Mouse (Mus musculus): ENCODE data around the gene Rps25. TPM values are rescaled to one million over a fixed set of nuclear protein-coding genes. Genes with fewer than 3 reads are reported as not detected.
"Not testable (repeated sequence)": the region's sequence is repeated elsewhere in the genome, so short reads cannot be mapped to it uniquely, and the experiment has no call there.

Gene Rps25
- polyA plus RNA-seq, 1 experiment from 2014 or later: 1,598 TPM

DNA sequence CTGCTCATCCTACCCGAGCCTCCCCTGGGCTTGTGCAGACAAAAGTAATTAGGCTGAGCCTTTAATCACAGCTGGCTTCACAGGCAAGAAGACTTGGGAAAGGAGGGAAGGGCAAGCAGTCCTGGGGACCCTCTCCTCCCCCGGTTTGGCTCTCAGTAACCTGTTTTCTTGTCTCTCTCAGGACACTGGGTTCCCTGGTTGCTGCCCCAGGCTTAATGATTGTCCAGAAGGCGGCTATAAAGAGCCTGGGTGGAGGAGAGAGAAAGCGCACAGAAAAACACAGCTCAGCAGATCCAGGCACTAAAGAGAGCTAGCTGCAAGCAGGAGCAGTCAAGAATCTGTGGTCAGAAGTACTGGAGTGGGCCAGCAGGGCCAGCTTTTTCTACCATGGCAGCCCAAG lies 8.9 kb upstream of the Rps25 start:
- H3K4me1 ChIP-seq (ENCODE audit: control insufficient read depth, insufficient read depth, low read length): peaks cover 12% of the 10 kb centered on the region; the same call in 1 of the 2 replicates
- no peak for ATAC-seq (ENCODE audit: insufficient read depth, low FRiP score)
- no peaks in the 10 kb centered on the region for H3K9me3 ChIP-seq (replicated peaks; ENCODE audit: control insufficient read depth, low read length)
- H3K9ac ChIP-seq (ENCODE audit: low read length): peak overlapping the region; percentile 89
- H3K4me2 ChIP-seq (ENCODE audit: low read depth, low read length): peak overlapping the region; percentile 85
- peak overlapping the region; percentile 86 for H3K4me3 ChIP-seq (replicated peaks; ENCODE audit: low read length)
- H3K27ac ChIP-seq (ENCODE audit: low read length): peak overlapping the region; percentile 72
- no peaks in the 10 kb centered on the region for H3K27me3 ChIP-seq (ENCODE audit: control insufficient read depth, insufficient read depth, low read length)
- H3K36me3 ChIP-seq (ENCODE audit: control insufficient read depth, insufficient read depth, low read length): peaks cover 19% of the 10 kb centered on the region
- 16% methylated on average over 4 of the region's 4 CpGs for WGBS

DNA sequence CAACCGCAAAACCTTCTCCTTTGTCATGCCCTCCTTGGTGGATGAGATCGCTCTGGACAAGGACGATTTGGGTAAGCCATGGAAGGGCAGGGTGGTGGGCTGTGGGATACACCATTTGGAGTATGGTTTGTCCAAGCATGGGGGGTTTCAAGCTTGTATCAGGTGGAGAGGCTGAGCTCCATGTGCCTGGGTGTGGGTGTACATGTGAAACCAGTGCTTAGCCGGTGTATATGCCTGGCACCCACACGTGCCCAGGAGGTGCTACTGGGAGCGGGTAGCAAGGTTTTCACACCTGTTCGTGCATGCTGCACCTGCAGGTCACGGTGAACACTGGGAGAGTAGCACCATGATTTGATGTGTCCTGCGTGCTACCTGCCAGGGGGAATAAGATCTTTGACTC lies 8.4 kb upstream of the Rps25 start:
- H3K4me2 ChIP-seq (ENCODE audit: low read depth, low read length): peak overlapping the region; percentile 85
- H3K27ac ChIP-seq (ENCODE audit: low read length): peak overlapping the region; percentile 72; the same call in 1 of the 2 replicates
- H3K4me3 ChIP-seq (replicated peaks; ENCODE audit: low read length): peak overlapping the region; percentile 10; the same call in 1 of the 2 replicates
- peaks cover 12% of the 10 kb centered on the region; the same call in 1 of the 2 replicates for H3K4me1 ChIP-seq (ENCODE audit: control insufficient read depth, insufficient read depth, low read length)
- no peaks in the 10 kb centered on the region for H3K9me3 ChIP-seq (replicated peaks; ENCODE audit: control insufficient read depth, low read length)
- peaks cover 19% of the 10 kb centered on the region for H3K36me3 ChIP-seq (ENCODE audit: control insufficient read depth, insufficient read depth, low read length)
- 79% methylated on average over 9 of the region's 9 CpGs for WGBS
- ATAC-seq (ENCODE audit: insufficient read depth, low FRiP score): no peak
- no peaks in the 10 kb centered on the region for H3K27me3 ChIP-seq (ENCODE audit: control insufficient read depth, insufficient read depth, low read length)
- peak overlapping the region; percentile 89 for H3K9ac ChIP-seq (ENCODE audit: low read length)

DNA sequence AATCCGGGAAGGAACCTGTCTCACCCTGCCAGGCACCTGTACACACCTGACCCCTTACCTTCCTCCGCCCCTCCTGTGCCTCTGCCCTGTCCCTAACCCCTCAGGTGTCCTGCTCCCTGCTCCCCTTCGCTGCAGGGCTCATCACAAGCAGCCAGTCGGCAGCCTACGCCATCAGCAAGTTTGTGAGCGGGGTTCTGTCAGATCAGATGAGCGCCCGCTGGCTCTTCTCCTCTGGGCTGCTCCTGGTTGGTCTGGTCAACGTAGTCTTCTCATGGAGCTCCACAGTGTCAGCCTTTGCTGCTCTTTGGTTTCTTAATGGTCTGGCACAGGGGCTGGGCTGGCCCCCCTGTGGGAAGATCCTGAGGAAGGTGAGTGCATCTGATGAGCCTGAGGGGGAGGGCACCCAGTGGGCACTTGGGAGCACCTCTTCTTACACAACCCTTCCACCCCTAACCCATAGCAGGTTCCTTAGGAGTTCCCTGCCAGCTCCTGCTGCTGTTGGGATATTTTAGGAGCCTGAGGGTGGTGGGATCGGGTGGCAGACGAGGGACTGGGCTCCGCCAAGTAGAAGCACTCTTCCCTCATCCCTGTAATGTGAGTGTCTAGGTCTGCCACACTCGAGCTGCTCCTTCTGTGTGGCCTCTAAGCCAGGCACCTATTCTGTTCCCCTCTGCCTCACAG lies 7.7 kb upstream of the Rps25 start:
- Histone ChIP-seq H3K4me3 (replicated peaks; ENCODE audit: low read length) (no peak overlapping the region), H3K4me2 (ENCODE audit: low read depth, low read length) (no peak overlapping the region)
- 82% methylated on average over 13 of the region's 13 CpGs for WGBS

DNA sequence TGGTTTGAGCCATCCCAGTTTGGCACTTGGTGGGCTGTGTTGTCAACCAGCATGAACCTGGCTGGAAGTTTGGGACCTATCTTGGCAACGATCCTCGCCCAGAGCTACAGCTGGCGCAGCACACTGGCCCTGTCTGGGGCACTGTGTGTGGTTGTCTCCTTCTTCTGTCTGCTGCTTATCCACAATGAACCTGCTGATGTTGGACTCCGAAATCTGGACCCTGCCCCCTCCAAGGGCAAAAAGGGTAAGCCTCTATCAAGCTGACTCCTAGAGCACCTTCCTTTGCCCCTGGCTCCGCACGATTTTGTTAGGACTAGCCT lies 7.2 kb upstream of the Rps25 start:
- Histone ChIP-seq H3K9me3 (replicated peaks; ENCODE audit: control insufficient read depth, low read length) (no peaks in the 10 kb centered on the region), H3K27ac (ENCODE audit: low read length) (no peak overlapping the region), H3K4me1 (ENCODE audit: control insufficient read depth, insufficient read depth, low read length) (peaks cover 12% of the 10 kb centered on the region; the same call in 1 of the 2 replicates), H3K4me3 (replicated peaks; ENCODE audit: low read length) (no peak overlapping the region), H3K4me2 (ENCODE audit: low read depth, low read length) (no peak overlapping the region), H3K27me3 (ENCODE audit: control insufficient read depth, insufficient read depth, low read length) (no peaks in the 10 kb centered on the region), H3K9ac (ENCODE audit: low read length) (no peak overlapping the region), H3K36me3 (ENCODE audit: control insufficient read depth, insufficient read depth, low read length) (peaks cover 19% of the 10 kb centered on the region)
- WGBS: 83% methylated on average over 6 of the region's 6 CpGs
- no peak for ATAC-seq (ENCODE audit: insufficient read depth, low FRiP score)

More for the DNA sequence above, 7.7 kb upstream of the Rps25 start:
- Histone ChIP-seq H3K9me3 (replicated peaks; ENCODE audit: control insufficient read depth, low read length) (no peaks in the 10 kb centered on the region), H3K9ac (ENCODE audit: low read length) (0 out of 2 replicates have a peak overlapping the region, but pooled peaks have one; percentile 2), H3K27me3 (ENCODE audit: control insufficient read depth, insufficient read depth, low read length) (no peaks in the 10 kb centered on the region), H3K36me3 (ENCODE audit: control insufficient read depth, insufficient read depth, low read length) (peaks cover 19% of the 10 kb centered on the region), H3K4me1 (ENCODE audit: control insufficient read depth, insufficient read depth, low read length) (peaks cover 12% of the 10 kb centered on the region; the same call in 1 of the 2 replicates), H3K27ac (ENCODE audit: low read length) (no peak overlapping the region)
- no peak for ATAC-seq (ENCODE audit: insufficient read depth, low FRiP score)

DNA sequence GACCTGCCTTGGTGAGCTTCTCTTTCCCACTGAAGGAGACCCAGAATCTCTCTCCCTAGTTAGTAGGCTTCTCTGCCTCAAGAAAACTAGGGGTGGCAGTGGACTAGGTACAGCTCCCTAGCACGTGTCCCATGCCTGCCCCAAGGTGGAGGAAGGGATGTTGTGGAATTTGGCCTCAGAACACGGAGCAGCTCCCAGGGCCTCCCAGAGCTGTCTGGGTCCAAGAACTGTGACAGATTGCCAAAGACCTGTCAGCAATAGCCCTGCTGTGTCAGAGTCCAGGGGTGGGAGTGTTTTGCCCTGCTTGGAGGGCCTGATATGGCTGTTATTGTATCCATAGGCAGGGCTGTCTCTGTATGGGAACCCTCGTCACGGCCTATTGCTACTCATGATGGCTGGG lies 5.9 kb upstream of the Rps25 start:
- no peak for ATAC-seq (ENCODE audit: insufficient read depth, low FRiP score)
- no peaks in the 10 kb centered on the region for H3K9me3 ChIP-seq (replicated peaks; ENCODE audit: control insufficient read depth, low read length)
- H3K4me3 ChIP-seq (replicated peaks; ENCODE audit: low read length): no peak overlapping the region
- H3K4me2 ChIP-seq (ENCODE audit: low read depth, low read length): no peak overlapping the region
- H3K4me1 ChIP-seq (ENCODE audit: control insufficient read depth, insufficient read depth, low read length): peaks cover 12% of the 10 kb centered on the region
- H3K27ac ChIP-seq (ENCODE audit: low read length): no peak overlapping the region
- 74% methylated on average over 4 of the region's 4 CpGs for WGBS
- no peaks in the 10 kb centered on the region for H3K27me3 ChIP-seq (ENCODE audit: control insufficient read depth, insufficient read depth, low read length)
- H3K36me3 ChIP-seq (ENCODE audit: control insufficient read depth, insufficient read depth, low read length): peaks cover 19% of the 10 kb centered on the region
- no peak overlapping the region for H3K9ac ChIP-seq (ENCODE audit: low read length)

DNA sequence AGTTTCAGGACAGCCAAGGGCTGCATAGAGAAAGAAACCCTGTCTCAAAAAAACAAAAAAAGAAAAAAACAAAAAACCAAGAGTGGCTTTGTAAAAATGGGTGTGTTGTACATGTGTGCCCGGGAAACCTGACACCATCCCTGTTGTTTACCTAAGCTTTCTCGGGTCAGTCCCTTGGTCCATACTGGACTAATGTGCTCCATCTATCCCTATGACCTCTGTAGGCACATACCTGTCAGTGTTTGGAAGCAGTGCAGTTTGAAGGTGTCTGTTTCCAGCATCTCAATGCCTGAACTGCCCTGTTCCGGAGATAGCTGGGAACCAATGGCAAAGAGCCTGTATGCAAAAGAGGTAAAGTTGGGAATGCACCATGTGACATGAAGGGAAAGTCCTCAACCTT lies 1.9 kb upstream of the Rps25 start:
- no peak overlapping the region for H3K4me2 ChIP-seq (ENCODE audit: low read depth, low read length)
- no peaks in the 10 kb centered on the region for H3K9me3 ChIP-seq (replicated peaks; ENCODE audit: control insufficient read depth, low read length)
- peaks cover 4% of the 10 kb centered on the region; the same call in 1 of the 2 replicates for H3K4me1 ChIP-seq (ENCODE audit: control insufficient read depth, insufficient read depth, low read length)
- no peaks in the 10 kb centered on the region for H3K27me3 ChIP-seq (ENCODE audit: control insufficient read depth, insufficient read depth, low read length)
- no peak for ATAC-seq (ENCODE audit: insufficient read depth, low FRiP score)
- no peak overlapping the region for H3K27ac ChIP-seq (ENCODE audit: low read length)
- peaks cover 22% of the 10 kb centered on the region for H3K36me3 ChIP-seq (ENCODE audit: control insufficient read depth, insufficient read depth, low read length)
- WGBS: 57% methylated on average over 3 of the region's 3 CpGs
- H3K4me3 ChIP-seq (replicated peaks; ENCODE audit: low read length): no peak overlapping the region
- no peak overlapping the region for H3K9ac ChIP-seq (ENCODE audit: low read length)

DNA sequence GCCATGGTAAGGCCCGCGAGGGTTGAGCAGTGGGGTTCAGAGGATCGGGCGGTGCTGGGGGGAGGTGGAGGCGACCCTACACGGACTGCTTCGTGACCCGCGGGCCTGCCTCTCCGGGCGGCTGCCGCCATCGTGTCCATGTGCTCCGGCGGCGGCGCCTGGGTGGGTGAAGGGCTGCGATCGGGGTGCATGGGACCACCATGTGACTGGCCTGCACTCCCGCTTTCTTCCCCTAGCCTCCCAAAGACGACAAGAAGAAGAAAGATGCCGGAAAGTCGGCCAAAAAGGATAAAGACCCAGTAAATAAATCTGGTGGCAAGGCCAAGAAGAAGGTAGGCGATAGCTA lies 786 bp downstream of the Rps25 start:
- Histone ChIP-seq H3K27me3 (ENCODE audit: control insufficient read depth, insufficient read depth, low read length) (no peaks in the 10 kb centered on the region), H3K4me1 (ENCODE audit: control insufficient read depth, insufficient read depth, low read length) (peaks cover 4% of the 10 kb centered on the region; the same call in 1 of the 2 replicates), H3K27ac (ENCODE audit: low read length) (peak overlapping the region; percentile 97), H3K4me3 (replicated peaks; ENCODE audit: low read length) (peak overlapping the region; percentile 84), H3K9ac (ENCODE audit: low read length) (peak overlapping the region; percentile 93), H3K36me3 (ENCODE audit: control insufficient read depth, insufficient read depth, low read length) (peaks cover 25% of the 10 kb centered on the region), H3K9me3 (replicated peaks; ENCODE audit: control insufficient read depth, low read length) (no peaks in the 10 kb centered on the region), H3K4me2 (ENCODE audit: low read depth, low read length) (peak overlapping the region; percentile 72)
- WGBS: under 1% methylated on average over 24 of the region's 24 CpGs
- no peak; the same call in 1 of the 2 replicates for ATAC-seq (ENCODE audit: insufficient read depth, low FRiP score)

DNA sequence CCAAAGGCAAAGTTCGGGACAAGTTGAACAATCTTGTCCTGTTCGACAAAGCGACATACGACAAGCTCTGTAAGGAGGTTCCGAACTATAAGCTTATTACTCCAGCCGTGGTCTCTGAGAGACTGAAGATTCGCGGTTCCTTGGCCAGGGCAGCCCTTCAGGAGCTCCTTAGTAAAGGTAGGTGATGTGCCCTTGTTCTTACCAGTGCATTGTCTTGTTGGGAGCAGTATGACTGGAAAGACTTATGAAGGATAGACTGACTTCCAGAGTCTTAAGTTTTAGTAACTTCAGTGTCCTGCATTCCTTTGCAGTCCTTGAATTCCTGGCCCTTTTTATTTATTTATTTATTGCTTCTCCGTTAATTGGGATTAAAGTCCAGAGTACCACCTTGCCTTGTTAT lies 1.8 kb downstream of the Rps25 start:
- Histone ChIP-seq H3K4me2 (ENCODE audit: low read depth, low read length) (peak overlapping the region; percentile 72), H3K9ac (ENCODE audit: low read length) (peak overlapping the region; percentile 93), H3K4me3 (replicated peaks; ENCODE audit: low read length) (peak overlapping the region; percentile 84), H3K36me3 (ENCODE audit: control insufficient read depth, insufficient read depth, low read length) (peaks cover 30% of the 10 kb centered on the region)
- not testable (repeated sequence) for H3K27me3 ChIP-seq (ENCODE audit: control insufficient read depth, insufficient read depth, low read length); ATAC-seq (ENCODE audit: insufficient read depth, low FRiP score); H3K4me1 ChIP-seq (ENCODE audit: control insufficient read depth, insufficient read depth, low read length); H3K27ac ChIP-seq (ENCODE audit: low read length); H3K9me3 ChIP-seq (replicated peaks; ENCODE audit: control insufficient read depth, low read length)
- 87% methylated on average over 9 of the region's 9 CpGs for WGBS

DNA sequence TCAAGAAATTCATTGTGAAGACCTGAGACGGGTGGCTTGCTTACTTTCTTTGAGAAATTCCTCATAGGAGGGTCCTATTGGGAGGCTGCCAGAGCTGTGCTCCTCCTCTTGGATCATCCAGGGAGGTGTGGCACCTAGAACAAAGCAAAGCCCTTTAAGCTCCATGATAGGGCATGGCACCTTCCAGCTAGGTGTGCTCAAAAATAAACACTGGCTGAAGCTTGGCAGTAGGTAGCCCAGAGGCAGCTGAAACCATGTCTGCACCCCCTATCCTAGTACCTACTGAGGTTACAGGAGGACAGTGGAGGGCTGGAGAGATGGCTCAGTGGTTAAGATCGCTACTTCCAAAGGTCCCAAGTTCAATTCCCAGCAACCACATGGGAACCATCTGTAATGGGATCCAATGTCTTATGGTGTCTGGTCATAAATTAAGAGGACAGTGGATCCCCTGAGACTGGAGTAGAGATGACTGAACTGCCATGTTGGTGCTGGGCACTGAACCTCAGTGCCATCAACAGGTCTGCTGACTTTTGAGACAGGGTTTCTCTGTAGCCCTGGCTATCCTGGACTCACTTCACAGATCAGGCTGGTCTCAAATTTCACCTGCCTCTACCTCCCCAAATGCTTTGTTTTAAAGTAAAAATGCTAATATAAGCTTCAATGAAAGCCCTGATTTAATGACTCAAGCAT lies 3.9 kb downstream of the Rps25 start:
- no peak for ATAC-seq (ENCODE audit: insufficient read depth, low FRiP score)
- WGBS: 68% methylated on average over 2 of the region's 2 CpGs
- no peaks in the 10 kb centered on the region for H3K9me3 ChIP-seq (replicated peaks; ENCODE audit: control insufficient read depth, low read length)

More for the DNA sequence above, 3.9 kb downstream of the Rps25 start:
- Histone ChIP-seq H3K4me2 (ENCODE audit: low read depth, low read length) (no peak overlapping the region), H3K9ac (ENCODE audit: low read length) (no peak overlapping the region), H3K27me3 (ENCODE audit: control insufficient read depth, insufficient read depth, low read length) (no peaks in the 10 kb centered on the region), H3K4me3 (replicated peaks; ENCODE audit: low read length) (no peak overlapping the region), H3K36me3 (ENCODE audit: control insufficient read depth, insufficient read depth, low read length) (peaks cover 30% of the 10 kb centered on the region), H3K4me1 (ENCODE audit: control insufficient read depth, insufficient read depth, low read length) (peaks cover 4% of the 10 kb centered on the region; the same call in 1 of the 2 replicates), H3K27ac (ENCODE audit: low read length) (no peak overlapping the region)
